Mouse (Mus musculus) CH12.LX (cell line): ENCODE measurements around the gene Tctn1. TPM values are rescaled to one million over a fixed set of nuclear protein-coding genes. Genes with fewer than 3 reads are reported as not detected.
"Not testable (repeated sequence)": the region's sequence is repeated elsewhere in the genome, so short reads cannot be mapped to it uniquely, and the experiment has no call there.

Experiments
- DNase-seq: peaks from one replicate; pipeline ENCODE4 v3.0.0-alpha.2; 2013; ENCODE audit errors: extremely low read depth
- H3K27ac ChIP-seq: 2 replicates; pipeline ENCODE4 v1.5.1; 2012; ENCODE audit warnings: low read depth, mild to moderate bottlenecking, control low read depth, moderate library complexity; ENCODE audit not compliant: insufficient read depth
- H3K27me3 ChIP-seq: replicated peaks from 2 replicates; pipeline ENCODE3; 2012; ENCODE audit warnings: inconsistent platforms
- H3K36me3 ChIP-seq, 2 experiments: replicated peaks in 1 of 2; 2 replicates each; pipeline versions ENCODE3 to v1.6.1; 2012; ENCODE audit warnings: inconsistent platforms in 1 of 2, low read length in 1 of 2, mild to moderate bottlenecking in 1 of 2, mixed read lengths in 1 of 2, moderate library complexity in 1 of 2; ENCODE audit not compliant: control insufficient read depth in 1 of 2, insufficient read depth in 1 of 2
- H3K4me1 ChIP-seq, 2 experiments: 2 replicates each; pipeline ENCODE4 v1.6.1; 2012; ENCODE audit warnings: inconsistent platforms in 1 of 2, moderate library complexity in 1 of 2; ENCODE audit not compliant: insufficient read depth in 2 of 2, control insufficient read depth in 1 of 2
- H3K4me2 ChIP-seq: 2 replicates; pipeline ENCODE4 v1.6.1; 2012; ENCODE audit warnings: low read depth, mild to moderate bottlenecking, control low read depth; ENCODE audit not compliant: poor library complexity, insufficient read depth, severe bottlenecking
- H3K4me3 ChIP-seq, 3 experiments: fragments of 150-350 bp in 1 of 3; sonication (generic) in 1 of 3; replicated peaks in 1 of 3; 2 replicates each; pipeline versions ENCODE3 to v1.5.1; 2011 to 2012; ENCODE audit warnings: low read depth in 2 of 3, low read length in 2 of 3, mild to moderate bottlenecking in 2 of 3, moderate library complexity in 2 of 3, control low read depth in 1 of 3, improper control_type of control experiment in 1 of 3, inconsistent platforms in 1 of 3, mixed read lengths in 1 of 3; ENCODE audit not compliant: poor library complexity in 1 of 3
- H3K79me2 ChIP-seq: replicated peaks from 2 replicates; pipeline ENCODE4 v1.6.1; 2012; ENCODE audit warnings: mild to moderate bottlenecking, moderate library complexity; ENCODE audit not compliant: control insufficient read depth, poor library complexity, insufficient read depth, severe bottlenecking; ENCODE audit errors: extremely low read depth
- H3K9ac ChIP-seq: 2 replicates; pipeline ENCODE4 v1.6.1; 2012; ENCODE audit warnings: low read depth, mild to moderate bottlenecking, control low read depth, moderate library complexity; ENCODE audit not compliant: insufficient read depth
- H3K9me3 ChIP-seq: replicated peaks from 2 replicates; pipeline ENCODE3; 2012; ENCODE audit warnings: low read length, inconsistent platforms, mixed read lengths
- BHLHE40 ChIP-seq: IDR thresholded peaks from 2 replicates; pipeline ENCODE4 v1.6.1; 2011; ENCODE audit warnings: mild to moderate bottlenecking, low read depth, low read length, improper control_type of control experiment
- CHD1 ChIP-seq: IDR thresholded peaks from 2 replicates; pipeline ENCODE4 v1.6.1; 2012; ENCODE audit warnings: low read depth, low read length, improper control_type of control experiment, inconsistent platforms
- CTCF ChIP-seq, 2 experiments: IDR thresholded peaks in 1 of 2; conservative IDR thresholded peaks in 1 of 2; 2 replicates each; pipeline ENCODE4 v1.5.1; 2011 to 2012; ENCODE audit warnings: low read depth in 2 of 2, low read length in 2 of 2, improper control_type of control experiment in 1 of 2, inconsistent platforms in 1 of 2, mild to moderate bottlenecking in 1 of 2, moderate library complexity in 1 of 2
- E2F4 ChIP-seq: IDR thresholded peaks from 2 replicates; pipeline ENCODE4 v1.6.1; 2011; ENCODE audit warnings: low read depth, low read length, improper control_type of control experiment; ENCODE audit not compliant: insufficient replicate concordance
- EP300 ChIP-seq: IDR thresholded peaks from 2 replicates; pipeline ENCODE4 v1.6.1; 2011; ENCODE audit warnings: low read length, improper control_type of control experiment
- ETS1 ChIP-seq: conservative IDR thresholded peaks from 2 replicates; pipeline ENCODE4 v1.6.1; 2012; ENCODE audit warnings: low read depth, mild to moderate bottlenecking, inconsistent platforms, low read length, improper control_type of control experiment, moderate library complexity
- IRF4 ChIP-seq: IDR thresholded peaks from 2 replicates; pipeline ENCODE4 v1.6.1; 2014; ENCODE audit warnings: low read depth, mild to moderate bottlenecking, inconsistent platforms, low read length, improper control_type of control experiment
- KAT2A ChIP-seq: IDR thresholded peaks from 2 replicates; pipeline ENCODE4 v1.6.1; 2012; ENCODE audit warnings: low read length, improper control_type of control experiment, inconsistent platforms; ENCODE audit not compliant: insufficient replicate concordance
- MAFK ChIP-seq: IDR thresholded peaks from 2 replicates; pipeline ENCODE4 v1.6.1; 2011; ENCODE audit warnings: low read length, improper control_type of control experiment; ENCODE audit not compliant: insufficient replicate concordance
- MAX ChIP-seq: IDR thresholded peaks from 2 replicates; pipeline ENCODE4 v1.6.1; 2011; ENCODE audit warnings: low read length, improper control_type of control experiment
- MAZ ChIP-seq: IDR thresholded peaks from 2 replicates; pipeline ENCODE4 v1.6.1; 2012; ENCODE audit warnings: low read depth, mild to moderate bottlenecking, inconsistent platforms, low read length, improper control_type of control experiment, moderate library complexity
- MXI1 ChIP-seq: IDR thresholded peaks from 2 replicates; pipeline ENCODE4 v1.6.1; 2011; ENCODE audit warnings: mild to moderate bottlenecking, low read depth, low read length, improper control_type of control experiment
- MYC ChIP-seq: IDR thresholded peaks from 2 replicates; pipeline ENCODE4 v1.6.1; 2011; ENCODE audit warnings: low read depth, mild to moderate bottlenecking, improper control_type of control experiment, low read length
- NELFE ChIP-seq: IDR thresholded peaks from 2 replicates; pipeline ENCODE4 v1.6.1; 2011; ENCODE audit warnings: low read depth, low read length, improper control_type of control experiment
- SIN3A ChIP-seq: IDR thresholded peaks from 2 replicates; pipeline ENCODE4 v1.6.1; 2012; ENCODE audit warnings: low read length, improper control_type of control experiment, inconsistent platforms
- SMC3 ChIP-seq: IDR thresholded peaks from 2 replicates; pipeline ENCODE4 v1.6.1; 2011; ENCODE audit warnings: low read depth, low read length, improper control_type of control experiment
- TCF12 ChIP-seq: IDR thresholded peaks from 2 replicates; pipeline ENCODE4 v1.6.1; 2014; ENCODE audit warnings: low read depth, mild to moderate bottlenecking, inconsistent platforms, low read length, improper control_type of control experiment
- UBTF ChIP-seq: IDR thresholded peaks from 2 replicates; pipeline ENCODE4 v1.6.1; 2012; ENCODE audit warnings: low read depth, mild to moderate bottlenecking, inconsistent platforms, low read length, improper control_type of control experiment, moderate library complexity
- USF1 ChIP-seq: IDR thresholded peaks from 2 replicates; pipeline ENCODE4 v1.6.1; 2014; ENCODE audit warnings: low read depth, mild to moderate bottlenecking, inconsistent platforms, low read length, improper control_type of control experiment
- ZC3H11A ChIP-seq: IDR thresholded peaks from 2 replicates; pipeline ENCODE4 v1.6.1; 2012; ENCODE audit warnings: low read depth, mild to moderate bottlenecking, inconsistent platforms, low read length, improper control_type of control experiment
- dilution Hi-C: fragments of 300-500 bp; cut with MboI; formaldehyde crosslinking; loops from 2 replicates; pipeline ENCODE4 v1.14.3; 2020; ENCODE audit warnings: low sequenced_read_pairs; ENCODE audit not compliant: extremely low pct_unique_long_range_greater_than_20kb, extremely low pct_ligation_motif_present
- in situ Hi-C: fragments of 300-500 bp; cut with MboI; formaldehyde crosslinking; loops from 3 replicates; pipeline ENCODE4 v1.14.3; 2019; ENCODE audit warnings: low sequenced_read_pairs, low pct_ligation_motif_present, low pct_unique_long_range_greater_than_20kb, mixed read lengths
- polyA plus RNA-seq: library from polyadenylated mRNA; unstranded; fragments of >175 nt; gene quantifications from 2 replicates; pipeline ENCODE4 v1.2.1, GENCODE M21; 2012; ENCODE audit warnings: low read depth; ENCODE audit not compliant: insufficient read length
- total RNA-seq, 2 experiments: library from RNA; depleted of rRNA; stranded (reverse); fragments of 300-350 nt in 1 of 2; fragments of >200 nt in 1 of 2; gene quantifications; 2 replicates each; pipeline ENCODE4 v1.2.3; 2012 to 2014

The Tctn1 gene
- total and polyA plus RNA-seq, 3 experiments, result 2.9 to 8.8 (median 3.7) TPM

- peak overlapping the region in 1 of 3 experiments; percentile 25 for H3K4me3 ChIP-seq
- H3K4me2 ChIP-seq, result peak overlapping the region; percentile 13
- peak; percentile 55 for DNase-seq
- no peaks in the 10 kb centered on the region for H3K27me3 ChIP-seq
- TF ChIP-seq KAT2A (no peak), SMC3 (no peak), MAFK (no peak), CHD1 (no peak), NELFE (no peak), UBTF (0 out of 2 replicates have a peak, but pooled peaks have one; percentile 41), E2F4 (no peak), ETS1 (peak; percentile 66), EP300 (no peak), CTCF (conservative IDR thresholded peaks at IDR 0.05 in 1 of 2, IDR thresholded peaks at IDR 0.05 in 1 of 2; ENCODE audit: low read depth in 2 of 2, low read length in 2 of 2) (no peak), TCF12 (peak; percentile 36; the same call in 1 of the 2 replicates)
- TF ChIP-seq, all 38 proteins: peak for 3
- Histone ChIP-seq H3K27ac (peak overlapping the region; percentile 78), H3K9ac (0 out of 2 replicates have a peak overlapping the region, but pooled peaks have one; percentile 1), H3K9me3 (no peaks in the 10 kb centered on the region), H3K4me1 (peaks cover 31 to 78% of the 10 kb centered on the region in 2 experiments), H3K36me3 (peaks cover 36 to 74% of the 10 kb centered on the region in 2 experiments), H3K79me2 (peaks cover 3% of the 10 kb centered on the region; the same call in 1 of the 2 replicates)
- in situ Hi-C loops, result no loop called here
- dilution Hi-C loops, result no loop called here
These were observed 50.4 kb downstream of the Tctn1 start for GRCm38 (mm10) chr5:122213861-122214260.

- H3K27me3 ChIP-seq, dilution Hi-C loops, H3K4me3 ChIP-seq, in situ Hi-C loops, H3K9ac ChIP-seq, H3K4me2 ChIP-seq, H3K9me3 ChIP-seq, DNase-seq, H3K27ac ChIP-seq: not testable (repeated sequence)
- Histone ChIP-seq H3K79me2 (peaks cover 13% of the 10 kb centered on the region), H3K4me1 (peaks cover 32 to 78% of the 10 kb centered on the region in 2 experiments), H3K36me3 (peaks cover 42 to 75% of the 10 kb centered on the region in 2 experiments)
- TF ChIP-seq SMC3 (peak; percentile 28), CTCF (conservative IDR thresholded peaks at IDR 0.05 in 1 of 2, IDR thresholded peaks at IDR 0.05 in 1 of 2; ENCODE audit: low read depth in 2 of 2, low read length in 2 of 2) (peak in 1 of 2 experiments; percentile 70; a peak in 2 of 4 replicates)
These were observed 51.4 kb downstream of the Tctn1 start for GRCm38 (mm10) chr5:122212820-122213219.

- Histone ChIP-seq H3K4me2 (no peak overlapping the region; the same call in 1 of the 2 replicates), H3K36me3 (peaks cover 40 to 69% of the 10 kb centered on the region in 2 experiments), H3K4me1 (peaks cover 29 to 71% of the 10 kb centered on the region in 2 experiments), H3K9ac (no peak overlapping the region), H3K9me3 (peaks cover 5% of the 10 kb centered on the region), H3K4me3 (peak overlapping the region in 2 of 3 experiments; percentile 3 to 33), H3K27ac (peak overlapping the region; percentile 49), H3K27me3 (no peaks in the 10 kb centered on the region), H3K79me2 (peaks cover 19% of the 10 kb centered on the region)
- no peak for DNase-seq
- dilution Hi-C loops, result no loop called here
- in situ Hi-C loops, result no loop called here
- TF ChIP-seq IRF4, result no peak
- no peak for TF ChIP-seq SIN3A
- TF ChIP-seq USF1, result no peak
- no peak for TF ChIP-seq MXI1
- TF ChIP-seq ZC3H11A, result no peak
- TF ChIP-seq MAX, result no peak
- TF ChIP-seq MYC, result no peak
- no peak for TF ChIP-seq BHLHE40
- TF ChIP-seq UBTF, result no peak
- TF ChIP-seq TCF12, result no peak
- no peak for TF ChIP-seq MAZ
These were observed 52.1 kb downstream of the Tctn1 start for GRCm38 (mm10) chr5:122212125-122212524.
